Mouse (Mus musculus) embryo, embryonic 10 days (tissue): ENCODE results near the gene Pts.
A peak's percentile ranks its signal among the peaks of the same experiment; 100 is the strongest.

Experiments used
- DNase-seq: peaks from one replicate; pipeline ENCODE4 v3.0.0-alpha.2; 2015; ENCODE audit warnings: low spot score

Gene Pts

DNA sequence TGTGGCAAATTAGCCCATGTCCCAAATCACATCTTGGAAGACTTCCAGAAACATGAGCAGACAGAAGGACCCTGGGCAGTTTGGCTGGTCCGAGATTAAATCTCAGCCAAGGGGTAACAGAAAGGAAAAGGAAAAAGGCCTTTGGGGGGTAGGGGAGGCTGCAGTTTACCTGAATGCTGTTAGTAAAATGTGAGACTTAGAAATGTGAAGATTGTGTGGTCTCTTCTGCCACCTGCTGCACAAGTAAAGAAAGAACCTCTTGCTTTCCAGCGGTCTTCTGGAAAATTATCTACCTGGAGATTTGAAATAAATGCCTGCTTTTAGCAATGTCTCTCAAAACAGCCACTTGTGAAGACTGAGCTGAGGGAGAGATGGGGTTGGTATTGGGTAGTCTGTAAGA lies 2.4 kb upstream of the Pts start:
- DNase-seq = peak; percentile 35

- DNase-seq = no peak
These were observed 664 bp downstream of the Pts start for GRCm38 (mm10) chr9:50527860-50528259.

DNA sequence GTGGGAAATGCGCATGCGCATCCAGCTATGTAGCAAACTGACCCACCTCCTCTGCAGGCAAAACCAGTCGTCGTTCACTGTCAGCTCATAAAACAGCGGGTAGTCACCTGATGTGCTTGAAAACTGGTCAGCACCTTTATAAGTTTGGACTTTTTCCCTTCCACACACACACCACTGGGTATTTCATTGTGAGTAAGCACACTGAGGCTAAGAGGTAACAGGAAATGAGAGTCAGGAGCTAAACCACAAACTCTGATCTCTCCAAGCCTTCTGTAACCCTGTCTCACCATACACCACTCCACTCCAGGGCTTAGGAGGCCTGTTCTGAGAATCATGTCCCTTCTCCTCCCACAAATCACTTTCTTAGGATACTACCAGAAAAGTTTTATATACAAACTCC lies 2.9 kb downstream of the Pts start:
- peak; percentile 6 for DNase-seq

DNA sequence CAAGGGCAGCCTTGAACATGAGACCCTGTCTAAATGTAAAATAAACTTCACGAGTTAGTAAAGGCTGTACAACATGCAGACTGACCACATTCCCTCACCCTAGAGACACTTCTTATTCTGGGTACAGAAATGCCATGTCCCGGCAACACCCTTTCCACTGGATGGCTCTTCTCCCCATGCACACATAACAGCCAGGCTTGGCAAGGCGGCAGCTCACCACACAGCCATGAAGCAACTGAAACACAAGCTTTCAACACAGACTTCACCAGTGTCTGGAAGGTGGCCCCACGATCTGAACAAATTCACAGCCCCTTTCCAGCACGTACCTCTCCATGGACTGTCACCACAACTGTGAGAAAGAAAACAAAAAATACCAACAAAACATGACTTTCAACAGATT lies 3.6 kb downstream of the Pts start:
- peak; percentile 2 for DNase-seq

DNA sequence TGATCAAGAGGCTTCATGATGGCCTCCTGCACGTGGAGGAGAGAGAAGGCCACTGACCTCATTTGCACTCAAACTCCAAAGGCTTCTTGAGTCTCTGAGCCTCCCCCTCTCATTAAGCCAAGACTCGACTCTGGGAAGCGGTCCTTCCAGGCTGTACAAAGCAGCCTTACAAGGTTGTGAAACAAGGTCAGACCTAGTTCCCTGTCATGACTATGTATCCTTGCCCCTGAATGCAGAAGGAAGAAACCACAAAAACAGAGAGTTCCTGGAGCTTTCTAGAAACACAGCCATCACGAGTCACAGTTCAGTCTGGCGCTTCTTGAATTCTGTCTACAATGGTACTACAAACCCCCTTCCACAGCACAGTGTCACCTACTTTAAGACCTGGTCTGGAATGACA lies 6.0 kb downstream of the Pts start:
- no peak for DNase-seq

DNA sequence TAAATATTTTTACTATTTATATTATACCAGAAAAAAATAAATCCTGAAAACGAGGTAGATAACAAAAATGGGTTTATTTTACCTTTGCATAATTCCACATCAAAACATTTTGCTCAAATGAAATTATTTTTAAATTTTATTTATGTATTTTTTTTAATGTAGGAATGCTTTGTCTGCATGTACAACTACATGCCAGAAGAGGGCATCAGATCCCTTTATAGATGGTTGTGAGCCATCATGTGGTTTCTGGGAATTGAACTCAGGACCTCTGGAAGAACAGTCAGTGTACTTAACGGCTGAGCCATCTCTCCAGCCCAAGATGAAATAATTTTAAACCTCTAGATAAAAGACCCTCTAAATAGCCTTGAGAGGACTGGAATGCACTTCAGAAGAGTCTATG lies 7.0 kb downstream of the Pts start:
- DNase-seq = no peak

- DNase-seq = no peak
These were observed 7.8 kb downstream of the Pts start for GRCm38 (mm10) chr9:50520748-50521147.

DNA sequence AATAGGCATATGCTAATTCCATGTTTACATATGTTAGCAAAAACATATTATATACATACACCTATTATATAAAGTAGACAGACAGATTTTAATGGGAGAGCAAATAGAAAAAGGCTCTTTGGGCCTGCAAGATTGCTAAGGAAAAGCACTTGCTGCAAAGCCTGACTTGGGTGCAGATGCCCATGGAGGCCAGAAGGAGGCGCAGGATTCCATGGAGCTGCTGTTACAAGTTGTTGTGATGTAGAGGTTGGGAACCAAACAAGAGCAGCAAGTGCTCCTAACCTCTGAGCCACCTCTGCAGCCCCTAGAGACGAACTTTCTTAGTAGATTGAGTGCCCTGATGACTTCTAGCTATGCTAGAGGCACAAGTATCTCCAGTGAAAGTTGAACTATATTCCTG lies 9.7 kb downstream of the Pts start:
- peak; percentile 72 for DNase-seq

GRCm38 (mm10) chr9:50515462-50515861 lies 13.1 kb downstream of the Pts start:
- no peak for DNase-seq

- DNase-seq = no peak
These were observed 21.0 kb downstream of the Pts start for GRCm38 (mm10) chr9:50507570-50507969.

- DNase-seq = no peak
These were observed 23.1 kb downstream of the Pts start for GRCm38 (mm10) chr9:50505405-50505804.

DNA sequence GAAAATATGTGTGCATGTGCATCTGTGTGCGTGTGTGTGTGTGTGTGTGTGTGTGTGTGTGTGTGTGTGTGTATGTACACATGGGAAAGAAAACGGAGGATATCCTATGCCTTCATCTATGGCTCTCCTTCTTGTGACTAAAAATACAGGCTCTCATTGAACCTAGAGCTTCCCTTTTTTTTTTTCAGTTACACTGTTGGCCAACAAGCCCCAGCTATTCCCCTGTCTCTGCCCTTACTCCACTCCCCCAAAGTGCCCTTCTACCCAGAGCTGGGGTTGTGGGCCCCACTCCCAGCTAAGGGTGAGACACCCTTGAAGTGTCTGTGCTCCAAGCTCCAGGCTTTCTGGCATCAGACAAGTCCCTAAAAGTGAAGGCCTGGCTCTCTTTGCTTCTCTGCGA lies 25.6 kb downstream of the Pts start:
- DNase-seq = no peak

GRCm38 (mm10) chr9:50500974-50501501 lies 27.5 kb downstream of the Pts start:
- DNase-seq = peak; percentile 86

DNA sequence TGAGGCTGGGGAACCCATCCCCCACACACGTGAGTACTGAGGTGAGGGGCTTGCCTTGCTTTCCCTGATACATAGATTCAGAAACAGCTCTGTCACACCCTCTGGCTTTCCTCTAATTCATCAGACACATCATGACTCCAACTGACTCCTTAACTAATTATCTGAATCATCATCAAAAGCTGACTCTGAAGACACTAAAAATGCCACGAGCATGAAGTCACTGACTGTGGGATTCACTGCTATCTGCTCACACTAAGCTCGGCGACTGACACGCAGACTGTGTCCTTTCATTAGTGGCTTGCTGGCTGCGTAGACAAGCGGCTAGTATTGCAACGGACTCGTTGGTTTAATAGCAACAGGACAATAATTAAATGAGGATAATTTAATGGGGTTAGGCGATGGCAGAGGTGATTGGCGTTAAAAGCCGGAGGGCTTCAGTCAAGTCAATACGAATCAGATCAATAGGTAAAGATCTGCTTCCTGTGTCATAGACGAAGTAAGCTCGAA lies 28.0 kb downstream of the Pts start:
- DNase-seq = no peak

DNA sequence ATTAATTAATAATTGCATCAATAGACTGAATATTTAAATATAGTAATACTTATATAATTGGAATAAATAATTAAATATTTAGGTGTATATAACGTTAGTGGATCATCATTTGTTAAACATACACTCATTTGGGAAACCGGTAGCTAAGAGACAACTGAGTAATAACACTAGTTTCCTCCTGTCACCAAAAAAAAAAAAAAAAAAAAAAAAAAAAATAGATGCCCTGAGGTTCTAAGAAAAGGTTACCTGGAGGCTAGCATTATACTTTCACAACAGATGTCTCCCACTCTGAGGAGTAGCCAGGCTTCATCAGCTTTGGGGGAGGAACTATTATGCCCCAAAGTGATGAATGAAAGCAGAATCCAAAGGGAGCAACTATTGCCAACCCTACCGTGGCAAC lies 28.7 kb downstream of the Pts start:
- DNase-seq = no peak

GRCm38 (mm10) chr9:50498815-50499214 lies 29.7 kb downstream of the Pts start:
- DNase-seq = no peak

DNA sequence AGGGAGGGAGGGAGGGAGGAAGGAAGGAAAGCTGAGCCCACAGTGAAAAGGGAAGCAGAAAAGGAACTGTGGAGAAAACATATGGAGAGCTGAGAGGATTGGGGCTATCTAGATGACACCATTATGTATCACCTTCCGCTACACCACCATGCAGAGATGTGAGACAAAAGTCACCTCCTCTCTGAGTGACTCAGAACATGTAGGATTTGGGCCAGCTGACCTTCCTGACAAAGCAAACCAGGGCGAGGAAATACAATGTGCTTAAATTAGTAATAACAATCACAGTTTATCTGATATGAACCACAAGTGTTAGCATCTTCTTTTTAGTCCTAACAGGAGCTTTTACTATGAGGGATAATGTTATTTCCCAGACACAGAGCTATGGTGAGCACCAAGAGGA lies 31.0 kb downstream of the Pts start:
- DNase-seq = no peak

DNA sequence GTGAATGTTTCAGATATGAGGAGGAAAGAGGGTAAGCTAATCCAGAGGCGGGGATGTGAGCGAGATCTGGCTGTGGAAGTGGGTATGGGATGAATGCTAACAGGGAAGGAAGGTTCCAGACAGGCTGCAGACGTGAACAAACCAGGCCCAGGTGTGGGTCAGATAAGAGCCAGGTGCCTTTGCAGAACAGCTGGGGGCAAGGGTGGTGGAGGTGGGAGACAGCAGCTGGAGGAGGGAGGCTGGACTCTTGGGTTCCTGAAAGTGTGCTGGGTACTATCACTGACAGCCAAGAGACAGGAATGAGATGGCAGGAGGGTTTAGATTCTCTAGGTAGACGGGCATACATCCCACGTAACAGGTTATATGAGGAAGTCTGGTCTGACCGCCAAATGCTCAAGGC lies 31.4 kb downstream of the Pts start:
- no peak for DNase-seq

DNA sequence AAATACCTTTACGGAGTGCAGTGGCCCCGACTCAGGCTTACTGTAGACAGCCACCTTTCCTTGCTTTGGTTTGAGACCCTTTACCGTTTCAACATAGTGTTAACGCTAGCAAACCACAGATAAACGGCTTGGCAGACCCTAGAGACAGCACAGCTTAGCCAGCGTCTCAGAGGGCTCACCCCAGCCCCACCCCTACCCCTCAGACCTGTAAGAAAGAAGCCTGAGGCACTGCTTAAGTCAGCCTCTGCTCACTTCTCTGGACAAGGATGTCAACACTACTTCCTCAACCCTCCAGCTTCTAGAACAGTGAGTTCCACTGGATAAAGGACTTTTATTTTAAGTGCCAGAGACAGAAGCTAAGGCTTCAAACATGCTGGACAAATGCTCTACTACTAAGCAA lies 32.0 kb downstream of the Pts start:
- DNase-seq = no peak

DNA sequence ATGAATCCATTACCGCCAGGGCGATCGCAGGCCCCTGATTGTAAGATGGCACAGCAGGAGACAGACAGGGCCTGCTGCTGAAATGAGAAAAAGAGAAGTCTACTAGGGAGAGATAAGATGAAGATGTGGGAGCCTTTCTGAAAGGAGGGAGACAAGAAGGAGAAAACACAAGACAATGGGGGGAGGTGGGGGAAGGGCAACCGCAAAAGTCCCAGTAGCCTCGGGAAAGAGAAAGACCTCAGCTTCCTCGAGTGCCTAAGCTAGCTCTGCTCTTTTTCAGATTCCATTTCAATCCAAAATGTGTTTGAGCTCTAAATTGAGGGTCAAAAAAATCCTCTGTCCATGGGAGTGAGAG lies 32.4 kb downstream of the Pts start:
- no peak for DNase-seq

DNA sequence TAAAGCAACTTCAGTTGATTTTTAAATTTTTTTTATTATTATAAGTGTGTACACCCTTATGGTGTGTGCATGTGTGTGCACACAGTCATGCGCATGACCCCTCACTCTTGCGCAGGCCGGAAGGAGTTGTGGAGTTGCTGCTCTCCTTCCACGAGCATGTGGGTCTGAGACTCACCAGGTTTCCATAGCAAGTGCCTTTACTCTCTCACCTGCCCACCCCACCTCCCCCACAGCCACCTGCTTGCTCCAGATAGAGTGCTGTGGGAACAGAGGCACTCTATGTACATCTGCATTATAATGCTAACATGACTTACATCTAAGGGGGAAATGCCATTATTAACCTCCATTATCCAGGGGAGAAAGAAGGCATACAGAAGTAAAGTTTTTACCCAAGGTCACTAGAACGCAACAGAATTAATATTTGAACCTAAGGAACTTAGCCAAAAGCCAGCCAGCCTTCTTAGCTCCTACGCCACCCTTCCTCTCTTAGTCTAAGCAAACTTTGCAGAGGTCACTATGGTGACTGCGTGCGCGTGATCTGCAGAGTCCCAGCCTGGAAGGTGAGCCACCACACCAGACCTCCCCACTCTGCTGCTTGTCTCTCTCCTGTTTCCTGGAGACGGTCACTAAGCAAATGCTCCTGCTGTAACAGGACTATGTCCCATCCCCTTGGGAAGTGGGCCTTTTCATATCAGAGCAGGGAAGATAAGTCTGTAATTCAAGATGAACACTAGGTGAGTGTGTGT lies 32.9 kb downstream of the Pts start:
- DNase-seq = peak; percentile 33

GRCm38 (mm10) chr9:50494311-50494710 lies 34.2 kb downstream of the Pts start, which contains the start of gene Plet1:
Gene Plet1 (plus strand): TSS chr9:50494525.
- no peak for DNase-seq

DNA sequence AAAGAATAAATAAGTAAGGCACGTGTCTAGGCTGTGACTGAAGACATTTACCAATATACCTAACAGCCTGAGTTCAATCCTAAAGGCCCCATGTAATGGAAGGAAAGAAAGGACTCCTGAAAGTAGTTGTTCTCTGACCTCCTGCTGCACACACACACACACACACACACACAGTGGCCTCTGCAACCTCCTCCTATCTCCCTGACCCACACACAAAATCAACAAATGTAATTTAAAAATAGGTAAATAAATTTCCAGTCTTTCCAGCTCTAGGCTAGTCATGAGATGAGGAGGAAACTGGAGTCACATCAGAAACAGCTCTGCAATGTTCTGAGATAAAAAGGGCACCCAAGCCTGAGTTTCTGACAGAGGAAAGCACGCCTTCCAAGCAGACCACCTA lies 34.7 kb downstream of the Pts start:
- no peak for DNase-seq

- DNase-seq = no peak
These were observed 36.9 kb downstream of the Pts start for GRCm38 (mm10) chr9:50491531-50492045.
